Mouse (Mus musculus): Measurements from ENCODE around the gene Cd8b1. TPM values are rescaled to one million over a fixed set of nuclear protein-coding genes. Genes with fewer than 3 reads are reported as not detected.

The Cd8b1 gene
- polyA plus RNA-seq (2015; fragmentation: Nextera tagmentation; extraction: Ambion mirVana) = not detected in 2 replicates

- 76% methylated on average over 7 of the region's 7 CpGs for WGBS
- H3K27ac ChIP-seq (ENCODE audit: low read length) = no peak within 1 kb of the TSS
- ATAC-seq = no peak
- H3K36me3 ChIP-seq (ENCODE audit: control insufficient read depth, insufficient read depth, low read length) = no peaks in the 10 kb centered on the region
- H3K9me3 ChIP-seq (ENCODE audit: control insufficient read depth, low read length) = no peaks in the 10 kb centered on the region
- H3K4me1 ChIP-seq (ENCODE audit: control insufficient read depth, insufficient read depth, low read length) = no peaks in the 10 kb centered on the region
- H3K9ac ChIP-seq (ENCODE audit: low read depth, low read length) = no peak within 1 kb of the TSS
- H3K27me3 ChIP-seq (replicated peaks; ENCODE audit: control insufficient read depth, insufficient read depth, low read length) = no peaks in the 10 kb centered on the region
- H3K4me2 ChIP-seq (ENCODE audit: low read depth, low read length) = no peak within 1 kb of the TSS
- H3K4me3 ChIP-seq (ENCODE audit: low read length) = no peak within 1 kb of the TSS
These were observed at the start of gene Cd8b1 for GRCm38 (mm10) chr6:71322491-71322921. TSS of gene Cd8b1 (plus strand) at chr6:71322788.

- Histone ChIP-seq H3K36me3 (ENCODE audit: control insufficient read depth, insufficient read depth, low read length) (no peaks in the 10 kb centered on the region), H3K27me3 (replicated peaks; ENCODE audit: control insufficient read depth, insufficient read depth, low read length) (no peaks in the 10 kb centered on the region), H3K9ac (ENCODE audit: low read depth, low read length) (no peak overlapping the region), H3K27ac (ENCODE audit: low read length) (no peak overlapping the region), H3K4me1 (ENCODE audit: control insufficient read depth, insufficient read depth, low read length) (peaks cover 15% of the 10 kb centered on the region), H3K4me3 (ENCODE audit: low read length) (no peak overlapping the region), H3K4me2 (ENCODE audit: low read depth, low read length) (no peak overlapping the region), H3K9me3 (ENCODE audit: control insufficient read depth, low read length) (no peaks in the 10 kb centered on the region)
- 96% methylated on average over 1 of the region's 1 CpGs for WGBS
- no peak for ATAC-seq
These were observed 48.9 kb upstream of the Cd8b1 start for GRCm38 (mm10) chr6:71273715-71274114.

GRCm38 (mm10) chr6:71274621-71275020, 48.0 kb upstream of the Cd8b1 start:
- Histone ChIP-seq H3K9me3 (ENCODE audit: control insufficient read depth, low read length) (no peaks in the 10 kb centered on the region), H3K4me1 (ENCODE audit: control insufficient read depth, insufficient read depth, low read length) (peaks cover 10% of the 10 kb centered on the region), H3K27ac (ENCODE audit: low read length) (no peak overlapping the region), H3K36me3 (ENCODE audit: control insufficient read depth, insufficient read depth, low read length) (no peaks in the 10 kb centered on the region), H3K4me3 (ENCODE audit: low read length) (no peak overlapping the region), H3K4me2 (ENCODE audit: low read depth, low read length) (no peak overlapping the region), H3K27me3 (replicated peaks; ENCODE audit: control insufficient read depth, insufficient read depth, low read length) (no peaks in the 10 kb centered on the region), H3K9ac (ENCODE audit: low read depth, low read length) (no peak overlapping the region)
- ATAC-seq = no peak
- WGBS = 81% methylated on average over 1 of the region's 1 CpGs

GRCm38 (mm10) chr6:71279418-71279817, 43.2 kb upstream of the Cd8b1 start:
- Histone ChIP-seq H3K4me1 (ENCODE audit: control insufficient read depth, insufficient read depth, low read length) (no peaks in the 10 kb centered on the region), H3K4me3 (ENCODE audit: low read length) (no peak overlapping the region), H3K4me2 (ENCODE audit: low read depth, low read length) (no peak overlapping the region), H3K27me3 (replicated peaks; ENCODE audit: control insufficient read depth, insufficient read depth, low read length) (no peaks in the 10 kb centered on the region), H3K27ac (ENCODE audit: low read length) (no peak overlapping the region), H3K9me3 (ENCODE audit: control insufficient read depth, low read length) (no peaks in the 10 kb centered on the region), H3K9ac (ENCODE audit: low read depth, low read length) (no peak overlapping the region), H3K36me3 (ENCODE audit: control insufficient read depth, insufficient read depth, low read length) (peaks cover 2% of the 10 kb centered on the region; the same call in 1 of the 2 replicates)
- WGBS = 68% methylated on average over 1 of the region's 1 CpGs
- no peak for ATAC-seq

- Histone ChIP-seq H3K4me2 (ENCODE audit: low read depth, low read length) (no peak overlapping the region), H3K4me3 (ENCODE audit: low read length) (no peak overlapping the region), H3K27me3 (replicated peaks; ENCODE audit: control insufficient read depth, insufficient read depth, low read length) (no peaks in the 10 kb centered on the region), H3K4me1 (ENCODE audit: control insufficient read depth, insufficient read depth, low read length) (no peaks in the 10 kb centered on the region), H3K36me3 (ENCODE audit: control insufficient read depth, insufficient read depth, low read length) (no peaks in the 10 kb centered on the region), H3K9ac (ENCODE audit: low read depth, low read length) (no peak overlapping the region), H3K9me3 (ENCODE audit: control insufficient read depth, low read length) (no peaks in the 10 kb centered on the region), H3K27ac (ENCODE audit: low read length) (no peak overlapping the region)
- ATAC-seq = no peak
- 83% methylated on average over 14 of the region's 14 CpGs for WGBS
These were observed 29.1 kb upstream of the Cd8b1 start for GRCm38 (mm10) chr6:71293509-71293908.

GRCm38 (mm10) chr6:71295303-71295702, 27.3 kb upstream of the Cd8b1 start:
- Histone ChIP-seq H3K27me3 (replicated peaks; ENCODE audit: control insufficient read depth, insufficient read depth, low read length) (no peaks in the 10 kb centered on the region), H3K9me3 (ENCODE audit: control insufficient read depth, low read length) (no peaks in the 10 kb centered on the region), H3K36me3 (ENCODE audit: control insufficient read depth, insufficient read depth, low read length) (no peaks in the 10 kb centered on the region), H3K4me3 (ENCODE audit: low read length) (no peak overlapping the region), H3K4me2 (ENCODE audit: low read depth, low read length) (no peak overlapping the region), H3K27ac (ENCODE audit: low read length) (no peak overlapping the region), H3K9ac (ENCODE audit: low read depth, low read length) (no peak overlapping the region), H3K4me1 (ENCODE audit: control insufficient read depth, insufficient read depth, low read length) (no peaks in the 10 kb centered on the region)
- 74% methylated on average over 6 of the region's 6 CpGs for WGBS
- no peak for ATAC-seq

GRCm38 (mm10) chr6:71298051-71298450, 24.5 kb upstream of the Cd8b1 start:
- no peak for ATAC-seq
- Histone ChIP-seq H3K36me3 (ENCODE audit: control insufficient read depth, insufficient read depth, low read length) (no peaks in the 10 kb centered on the region), H3K27me3 (replicated peaks; ENCODE audit: control insufficient read depth, insufficient read depth, low read length) (no peaks in the 10 kb centered on the region), H3K9me3 (ENCODE audit: control insufficient read depth, low read length) (no peaks in the 10 kb centered on the region), H3K4me2 (ENCODE audit: low read depth, low read length) (no peak overlapping the region), H3K4me3 (ENCODE audit: low read length) (no peak overlapping the region), H3K9ac (ENCODE audit: low read depth, low read length) (no peak overlapping the region), H3K4me1 (ENCODE audit: control insufficient read depth, insufficient read depth, low read length) (no peaks in the 10 kb centered on the region), H3K27ac (ENCODE audit: low read length) (no peak overlapping the region)
- 60% methylated on average over 2 of the region's 2 CpGs for WGBS

- H3K4me2 ChIP-seq (ENCODE audit: low read depth, low read length) = no peak overlapping the region
- no peaks in the 10 kb centered on the region for H3K36me3 ChIP-seq (ENCODE audit: control insufficient read depth, insufficient read depth, low read length)
- H3K27me3 ChIP-seq (replicated peaks; ENCODE audit: control insufficient read depth, insufficient read depth, low read length) = no peaks in the 10 kb centered on the region
- H3K4me1 ChIP-seq (ENCODE audit: control insufficient read depth, insufficient read depth, low read length) = no peaks in the 10 kb centered on the region
- H3K4me3 ChIP-seq (ENCODE audit: low read length) = no peak overlapping the region
- WGBS = 54% methylated on average over 3 of the region's 3 CpGs
- no peak overlapping the region for H3K27ac ChIP-seq (ENCODE audit: low read length)
- H3K9ac ChIP-seq (ENCODE audit: low read depth, low read length) = no peak overlapping the region
- ATAC-seq = no peak
- no peaks in the 10 kb centered on the region for H3K9me3 ChIP-seq (ENCODE audit: control insufficient read depth, low read length)
These were observed 23.8 kb upstream of the Cd8b1 start for GRCm38 (mm10) chr6:71298751-71299150.

GRCm38 (mm10) chr6:71302097-71302731, 20.4 kb upstream of the Cd8b1 start:
- Histone ChIP-seq H3K4me1 (ENCODE audit: control insufficient read depth, insufficient read depth, low read length) (no peaks in the 10 kb centered on the region), H3K27ac (ENCODE audit: low read length) (no peak overlapping the region), H3K4me3 (ENCODE audit: low read length) (no peak overlapping the region), H3K27me3 (replicated peaks; ENCODE audit: control insufficient read depth, insufficient read depth, low read length) (no peaks in the 10 kb centered on the region), H3K9ac (ENCODE audit: low read depth, low read length) (no peak overlapping the region), H3K36me3 (ENCODE audit: control insufficient read depth, insufficient read depth, low read length) (no peaks in the 10 kb centered on the region), H3K4me2 (ENCODE audit: low read depth, low read length) (no peak overlapping the region), H3K9me3 (ENCODE audit: control insufficient read depth, low read length) (no peaks in the 10 kb centered on the region)
- ATAC-seq = no peak
- WGBS = 59% methylated on average over 6 of the region's 6 CpGs

GRCm38 (mm10) chr6:71307486-71307885, 15.1 kb upstream of the Cd8b1 start:
- H3K36me3 ChIP-seq (ENCODE audit: control insufficient read depth, insufficient read depth, low read length) = no peaks in the 10 kb centered on the region
- no peak overlapping the region for H3K27ac ChIP-seq (ENCODE audit: low read length)
- no peak overlapping the region for H3K4me3 ChIP-seq (ENCODE audit: low read length)
- H3K4me2 ChIP-seq (ENCODE audit: low read depth, low read length) = no peak overlapping the region
- no peaks in the 10 kb centered on the region for H3K9me3 ChIP-seq (ENCODE audit: control insufficient read depth, low read length)
- no peak overlapping the region for H3K9ac ChIP-seq (ENCODE audit: low read depth, low read length)
- no peak for ATAC-seq
- H3K27me3 ChIP-seq (replicated peaks; ENCODE audit: control insufficient read depth, insufficient read depth, low read length) = no peaks in the 10 kb centered on the region
- no peaks in the 10 kb centered on the region for H3K4me1 ChIP-seq (ENCODE audit: control insufficient read depth, insufficient read depth, low read length)
- 87% methylated on average over 8 of the region's 8 CpGs for WGBS
